Mouse (Mus musculus) forebrain, embryonic 15.5 days (tissue): ENCODE data around the gene Evl. TPM values are rescaled to one million over a fixed set of nuclear protein-coding genes. Genes with fewer than 3 reads are reported as not detected.
"Not testable (repeated sequence)": the region's sequence is repeated elsewhere in the genome, so short reads cannot be mapped to it uniquely, and the experiment has no call there.

Experiments
- ATAC-seq: fragments of 200-750 bp; cut with Nextera tagmentation; replicated peaks from 2 replicates; pipeline ENCODE4 v1.8.0; 2017; ENCODE audit warnings: mild to moderate bottlenecking, moderate TSS enrichment, moderate library complexity
- H3K27ac ChIP-seq: fragments of 300-500 bp; sonication (generic); replicated peaks from 2 replicates; pipeline ENCODE4 v1.5.1; 2015; ENCODE audit warnings: mild to moderate bottlenecking, inconsistent platforms
- H3K27me3 ChIP-seq: fragments of 300-500 bp; sonication (generic); 2 replicates; pipeline ENCODE4 v1.6.1; 2015; ENCODE audit warnings: inconsistent platforms
- H3K36me3 ChIP-seq: fragments of 300-500 bp; sonication (generic); 2 replicates; pipeline ENCODE4 v1.6.1; 2015; ENCODE audit warnings: mild to moderate bottlenecking, inconsistent platforms
- H3K4me1 ChIP-seq: fragments of 300-500 bp; sonication (generic); 2 replicates; pipeline ENCODE4 v1.6.1; 2015; ENCODE audit warnings: inconsistent platforms
- H3K4me2 ChIP-seq: fragments of 300-500 bp; sonication (generic); replicated peaks from 2 replicates; pipeline ENCODE4 v1.6.1; 2015; ENCODE audit warnings: mild to moderate bottlenecking, inconsistent platforms
- H3K4me3 ChIP-seq: fragments of 300-500 bp; sonication (generic); 2 replicates; pipeline ENCODE4 v1.5.1; 2015; ENCODE audit warnings: mild to moderate bottlenecking, inconsistent platforms
- H3K9ac ChIP-seq: fragments of 300-500 bp; sonication (generic); replicated peaks from 2 replicates; pipeline ENCODE4 v1.6.1; 2015; ENCODE audit warnings: mild to moderate bottlenecking, inconsistent platforms
- H3K9me3 ChIP-seq: fragments of 300-500 bp; sonication (generic); 2 replicates; pipeline ENCODE4 v1.6.1; 2016; ENCODE audit warnings: inconsistent platforms
- WGBS: fragments of 180-500 bp; shearing (Covaris S2); methylation state at CpG from one replicate; pipeline ENCODE4 v1.1.7; 2015; ENCODE audit warnings: mixed read lengths; 5-methylcytosine and 5-hydroxymethylcytosine counted together
- polyA plus RNA-seq: library from polyadenylated mRNA; unstranded; fragments of >200 nt; fragmentation: Nextera tagmentation; extraction: Ambion mirVana; gene quantifications from 2 replicates; pipeline ENCODE4 v1.2.1, GENCODE M21; 2015

Gene Evl
- 206 and 213 TPM in 2 replicates for polyA plus RNA-seq

DNA sequence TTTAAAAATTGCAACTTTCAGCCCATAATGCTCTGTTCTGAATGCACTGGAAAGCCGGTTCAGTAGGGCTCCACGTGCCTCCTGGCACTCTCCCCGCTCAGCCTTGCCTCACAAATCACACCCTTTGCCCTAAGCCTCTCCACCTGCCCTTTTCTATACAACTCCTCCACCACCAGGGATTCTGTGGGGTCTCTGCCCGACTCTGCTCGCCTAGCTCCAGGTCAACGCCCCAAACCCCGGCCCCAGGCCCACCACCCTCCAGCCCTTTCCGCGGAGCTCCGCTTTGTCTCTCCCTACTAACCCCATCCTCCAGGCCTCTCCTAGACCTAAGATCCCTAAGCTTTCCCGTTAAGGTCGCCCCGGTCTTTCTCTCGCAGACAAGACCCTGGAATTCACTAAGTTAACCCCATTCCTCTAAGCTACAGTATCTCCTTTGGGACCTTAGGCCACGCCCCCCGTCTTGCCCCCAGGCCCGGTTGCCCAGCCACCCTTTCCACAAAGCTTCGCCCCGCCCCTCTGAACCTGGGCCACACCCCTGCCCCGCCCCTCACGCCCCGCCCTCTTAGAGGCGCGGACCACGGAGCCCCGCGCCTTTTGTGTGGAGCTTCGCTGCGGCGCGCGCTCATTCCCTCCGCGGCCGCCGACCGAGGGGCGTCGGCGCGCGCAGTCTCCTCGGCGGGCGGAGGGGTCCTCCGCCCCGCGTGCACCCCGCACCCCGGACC is at the start of gene Evl:
TSS of gene Evl (plus strand) at position 601 of the 722 bp plus-strand sequence.
- ATAC-seq, result peak; percentile 91
- Histone ChIP-seq H3K4me1 (peaks cover 45% of the 10 kb centered on the region), H3K36me3 (no peaks in the 10 kb centered on the region), H3K9ac (peak within 1 kb of the TSS; percentile 98), H3K27me3 (no peaks in the 10 kb centered on the region), H3K4me2 (peak within 1 kb of the TSS; percentile 57), H3K4me3 (peak within 1 kb of the TSS; percentile 87), H3K9me3 (no peaks in the 10 kb centered on the region), H3K27ac (peak within 1 kb of the TSS; percentile 97)
- WGBS, result 1% methylated on average over 49 of the region's 50 CpGs

DNA sequence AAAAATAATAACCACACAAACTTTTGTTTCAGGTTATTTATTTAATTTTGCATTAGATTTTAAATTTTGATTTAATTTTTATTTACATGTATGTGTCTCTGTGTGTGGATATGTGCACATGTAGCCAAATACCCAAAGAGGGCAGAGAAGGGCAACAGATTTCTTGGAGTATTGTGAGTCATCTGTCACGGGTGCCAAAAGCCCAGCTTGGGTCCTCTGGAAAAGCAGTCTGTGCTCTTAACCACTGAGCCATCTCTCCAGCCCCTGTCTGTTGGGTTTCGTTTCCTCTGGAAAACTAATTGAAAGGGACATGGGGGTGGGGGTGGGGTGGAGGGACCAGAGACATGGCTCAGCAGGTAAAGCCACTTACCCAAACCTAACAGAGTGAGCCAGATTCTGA is 48.7 kb upstream of the Evl start:
- Histone ChIP-seq H3K4me1 (no peaks in the 10 kb centered on the region), H3K27me3 (no peaks in the 10 kb centered on the region), H3K4me3 (no peak overlapping the region), H3K9ac (no peak overlapping the region), H3K27ac (no peak overlapping the region), H3K9me3 (no peaks in the 10 kb centered on the region), H3K4me2 (no peak overlapping the region), H3K36me3 (peaks cover 2% of the 10 kb centered on the region; the same call in 1 of the 2 replicates)
- WGBS, result 89% methylated on average over 2 of the region's 2 CpGs
- ATAC-seq, result no peak

DNA sequence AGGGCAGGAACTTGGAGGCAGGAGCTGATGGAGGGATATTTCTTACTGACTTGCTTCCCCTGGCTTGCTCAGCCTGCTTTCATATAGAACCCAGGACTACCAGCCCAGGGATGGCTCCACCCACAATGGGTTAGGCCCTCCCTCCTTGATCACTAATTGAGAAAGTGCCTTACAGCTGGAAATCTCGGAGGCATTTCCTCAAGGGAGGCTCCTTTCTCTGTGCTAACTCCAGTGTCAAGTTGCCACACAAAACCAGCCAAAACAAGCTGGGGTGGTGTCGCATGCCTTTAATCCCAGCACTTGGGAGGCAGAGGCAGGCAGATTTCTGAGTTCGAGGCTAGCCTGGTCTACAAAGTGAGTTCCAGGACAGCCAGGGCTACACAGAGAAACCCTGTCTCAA is 47.5 kb upstream of the Evl start:
- not testable (repeated sequence) for H3K36me3 ChIP-seq, ATAC-seq, H3K9ac ChIP-seq, H3K9me3 ChIP-seq, H3K27ac ChIP-seq, H3K4me3 ChIP-seq, H3K4me1 ChIP-seq, H3K27me3 ChIP-seq, H3K4me2 ChIP-seq
- WGBS, result 76% methylated on average over 3 of the region's 3 CpGs

DNA sequence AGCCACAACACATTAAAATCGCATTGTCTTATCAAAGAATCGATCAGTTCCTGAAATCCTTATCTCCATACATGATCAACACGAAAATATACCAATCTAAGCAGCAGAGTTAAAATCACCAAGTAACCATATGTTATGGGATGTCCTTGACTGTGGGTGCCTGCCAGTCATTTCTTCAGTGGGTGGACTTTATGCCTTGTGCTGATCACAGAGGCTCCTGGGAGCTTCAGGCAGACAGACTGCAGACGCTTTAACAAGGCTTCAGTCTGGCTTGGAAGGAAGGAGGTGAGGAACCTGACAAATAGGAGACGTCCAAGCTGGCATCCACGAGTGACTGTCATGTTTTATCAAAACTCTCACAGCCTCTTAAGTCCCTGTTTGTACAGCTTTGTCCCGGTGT is 43.9 kb upstream of the Evl start:
- no peak for ATAC-seq
- Histone ChIP-seq H3K4me2 (no peak overlapping the region), H3K27ac (no peak overlapping the region), H3K4me1 (no peaks in the 10 kb centered on the region), H3K27me3 (no peaks in the 10 kb centered on the region), H3K9me3 (no peaks in the 10 kb centered on the region), H3K4me3 (no peak overlapping the region), H3K36me3 (peaks cover 10% of the 10 kb centered on the region), H3K9ac (no peak overlapping the region)
- 70% methylated on average over 7 of the region's 7 CpGs for WGBS

DNA sequence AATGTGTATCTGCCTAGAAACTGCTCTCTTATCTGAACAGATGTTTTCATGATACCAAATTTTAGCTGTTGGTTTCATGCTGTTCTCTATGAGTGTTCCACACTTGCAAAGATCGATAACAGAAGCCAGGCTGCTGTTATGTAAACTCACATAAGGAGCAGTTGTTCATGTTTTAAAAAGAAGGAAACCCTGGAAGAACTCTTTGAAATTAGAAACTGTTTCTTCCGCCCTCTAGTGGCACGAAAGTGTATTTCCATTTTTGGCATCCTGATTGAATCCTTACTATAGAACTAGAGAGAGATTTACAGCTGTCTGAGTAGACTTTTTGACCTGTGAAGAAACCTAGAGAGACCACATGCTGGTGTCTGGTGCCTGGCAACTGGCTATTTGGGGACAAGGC is 43.5 kb upstream of the Evl start:
- Histone ChIP-seq H3K4me1 (no peaks in the 10 kb centered on the region), H3K4me2 (no peak overlapping the region), H3K27ac (no peak overlapping the region), H3K36me3 (peaks cover 10% of the 10 kb centered on the region), H3K9me3 (no peaks in the 10 kb centered on the region), H3K9ac (no peak overlapping the region), H3K27me3 (no peaks in the 10 kb centered on the region), H3K4me3 (no peak overlapping the region)
- no peak for ATAC-seq
- 7% methylated on average over 3 of the region's 3 CpGs for WGBS

DNA sequence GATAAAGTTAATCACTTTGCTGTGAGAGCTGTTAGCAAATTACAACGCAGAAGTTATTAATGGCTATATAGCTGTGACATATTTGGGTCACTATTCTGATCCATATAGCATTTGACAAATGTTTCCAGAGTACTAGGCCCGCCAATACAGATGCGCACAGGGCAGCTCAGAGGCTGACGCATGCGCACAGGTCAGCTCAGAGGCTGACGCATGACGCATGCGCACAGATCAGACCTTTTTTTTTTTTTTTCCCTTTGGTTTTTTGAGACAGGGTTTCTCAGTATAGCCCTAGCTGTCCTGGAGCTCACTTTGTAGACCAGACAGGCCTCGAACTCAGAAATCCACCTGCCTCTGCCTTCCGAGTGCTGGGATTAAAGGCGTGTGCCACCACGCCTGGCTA is 39.1 kb upstream of the Evl start:
- no peak for ATAC-seq
- WGBS, result 95% methylated on average over 12 of the region's 12 CpGs
- H3K36me3 ChIP-seq, result peaks cover 18% of the 10 kb centered on the region

DNA sequence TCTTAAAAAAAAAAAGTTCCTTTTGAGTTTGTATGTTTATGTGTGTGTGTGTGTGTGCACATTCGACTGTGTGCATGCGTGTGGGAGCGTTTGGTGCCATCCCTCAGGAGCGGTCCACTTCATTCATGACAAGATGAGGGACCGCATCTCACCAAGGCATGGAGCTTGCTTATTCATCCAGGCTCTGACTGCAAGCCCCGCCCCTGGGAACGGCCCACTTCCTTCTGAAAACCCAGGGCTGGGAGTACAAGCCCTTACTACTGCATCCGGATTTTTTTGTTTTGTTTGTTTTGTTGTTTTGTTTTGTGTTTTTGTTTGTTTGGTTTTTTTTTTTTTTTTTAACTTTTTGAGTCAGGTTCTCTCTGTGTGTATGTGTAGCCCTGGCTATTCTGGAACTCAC is 35.1 kb upstream of the Evl start:
- H3K36me3 ChIP-seq, result peaks cover 45% of the 10 kb centered on the region
- WGBS, result 72% methylated on average over 8 of the region's 8 CpGs
- H3K27me3 ChIP-seq, result no peaks in the 10 kb centered on the region
- no peak for ATAC-seq
- H3K9ac ChIP-seq, result no peak overlapping the region
- H3K9me3 ChIP-seq, result no peaks in the 10 kb centered on the region
- H3K4me3 ChIP-seq, result no peak overlapping the region
- H3K4me2 ChIP-seq, result no peak overlapping the region
- no peaks in the 10 kb centered on the region for H3K4me1 ChIP-seq
- H3K27ac ChIP-seq, result no peak overlapping the region

More for the DNA sequence above, 39.1 kb upstream of the Evl start:
- H3K9ac ChIP-seq, result no peak overlapping the region
- H3K4me2 ChIP-seq, result no peak overlapping the region
- H3K4me1 ChIP-seq, result no peaks in the 10 kb centered on the region
- H3K27ac ChIP-seq, result no peak overlapping the region
- H3K4me3 ChIP-seq, result no peak overlapping the region
- no peaks in the 10 kb centered on the region for H3K27me3 ChIP-seq
- no peaks in the 10 kb centered on the region for H3K9me3 ChIP-seq

DNA sequence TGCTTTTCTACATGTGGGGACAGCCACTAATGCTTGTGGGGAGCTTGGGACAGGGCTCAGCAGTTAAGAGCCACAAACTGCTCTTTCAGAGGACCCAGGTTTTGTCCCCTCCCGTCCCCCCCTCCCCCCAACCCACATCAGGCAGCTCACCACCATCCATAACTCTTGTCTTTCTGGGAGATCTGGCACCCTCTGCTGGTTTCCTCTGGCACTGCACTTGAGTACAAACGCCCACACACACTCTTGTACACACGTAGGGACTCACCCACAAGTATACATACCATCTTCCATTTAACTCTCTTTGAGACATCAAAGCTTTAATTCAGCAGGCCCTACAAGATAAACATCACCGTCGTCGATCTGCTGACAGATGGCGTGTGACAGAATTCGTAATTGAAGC is 25.3 kb upstream of the Evl start:
- Histone ChIP-seq H3K4me3 (no peak overlapping the region), H3K4me2 (no peak overlapping the region), H3K36me3 (peaks cover 26% of the 10 kb centered on the region), H3K9me3 (no peaks in the 10 kb centered on the region), H3K27me3 (no peaks in the 10 kb centered on the region), H3K4me1 (no peaks in the 10 kb centered on the region), H3K9ac (no peak overlapping the region), H3K27ac (no peak overlapping the region)
- WGBS, result 51% methylated on average over 8 of the region's 8 CpGs
- ATAC-seq, result no peak

DNA sequence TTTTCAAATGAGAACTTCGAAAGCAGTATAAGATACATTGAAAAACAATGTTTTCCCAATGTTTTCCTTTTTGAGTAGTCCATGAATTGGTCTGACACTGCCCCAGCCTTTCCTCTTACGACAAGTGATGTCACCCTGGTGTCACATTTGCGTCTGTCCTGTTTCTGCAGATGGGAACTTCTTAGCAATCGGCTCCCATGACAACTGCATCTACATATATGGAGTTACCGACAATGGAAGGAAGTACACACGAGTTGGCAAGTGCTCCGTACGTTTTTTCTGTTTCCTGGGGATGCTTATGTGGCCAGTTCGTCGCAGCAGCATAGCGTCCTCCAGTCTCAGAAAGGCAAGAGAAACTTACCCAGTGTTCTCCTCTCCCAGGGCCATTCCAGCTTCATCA is 20.0 kb upstream of the Evl start:
- ATAC-seq, result no peak
- H3K9me3 ChIP-seq, result no peaks in the 10 kb centered on the region
- peaks cover 43% of the 10 kb centered on the region for H3K36me3 ChIP-seq
- no peak overlapping the region for H3K4me2 ChIP-seq
- H3K4me1 ChIP-seq, result no peaks in the 10 kb centered on the region
- H3K27ac ChIP-seq, result no peak overlapping the region
- H3K27me3 ChIP-seq, result no peaks in the 10 kb centered on the region
- H3K4me3 ChIP-seq, result no peak overlapping the region
- no peak overlapping the region for H3K9ac ChIP-seq
- WGBS, result 91% methylated on average over 11 of the region's 11 CpGs

DNA sequence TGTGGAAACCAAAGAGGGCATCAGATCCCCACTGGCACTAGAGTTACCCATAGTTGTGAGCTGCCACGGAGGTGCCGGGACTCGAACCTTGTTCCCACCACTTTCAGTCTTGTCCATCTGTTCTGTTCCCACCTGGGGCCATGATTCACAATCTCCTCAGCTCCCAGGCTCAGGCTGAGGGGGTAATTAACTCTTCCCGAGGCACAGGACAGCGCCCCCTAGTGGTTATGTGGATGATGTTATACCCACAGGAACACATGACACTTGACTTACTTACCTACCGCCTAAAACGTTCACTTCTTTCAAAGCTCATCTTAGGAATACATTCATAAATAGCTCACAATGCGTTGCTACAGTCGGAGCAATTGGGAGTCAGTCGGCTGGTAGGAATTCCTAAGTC is 18.1 kb upstream of the Evl start:
- H3K4me1 ChIP-seq, result no peaks in the 10 kb centered on the region
- no peak overlapping the region for H3K9ac ChIP-seq
- H3K27ac ChIP-seq, result no peak overlapping the region
- H3K36me3 ChIP-seq, result peaks cover 33% of the 10 kb centered on the region
- no peak overlapping the region for H3K4me3 ChIP-seq
- no peak overlapping the region for H3K4me2 ChIP-seq
- ATAC-seq, result no peak
- H3K9me3 ChIP-seq, result no peaks in the 10 kb centered on the region
- H3K27me3 ChIP-seq, result no peaks in the 10 kb centered on the region
- 68% methylated on average over 10 of the region's 10 CpGs for WGBS

DNA sequence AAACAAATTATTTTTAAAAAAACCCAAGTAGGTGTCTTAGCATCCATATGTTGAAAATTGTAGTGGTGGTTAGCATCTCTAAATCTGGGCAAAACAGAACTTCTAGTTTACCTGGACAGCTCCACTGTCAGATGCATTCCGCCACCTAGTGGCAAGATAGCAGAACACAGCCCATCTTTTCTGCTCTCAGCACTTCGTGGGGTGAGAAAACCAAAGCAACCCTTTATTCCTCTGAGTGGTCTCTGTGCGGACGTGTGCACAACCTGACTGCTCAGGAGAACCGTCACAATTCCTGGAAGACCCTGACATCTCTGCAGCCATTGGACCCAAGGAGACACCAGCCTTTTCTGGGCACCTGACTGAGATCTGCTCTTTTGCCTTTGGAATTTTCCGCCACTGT is 13.4 kb upstream of the Evl start:
- 23% methylated on average over 6 of the region's 6 CpGs for WGBS
- H3K27me3 ChIP-seq, result no peaks in the 10 kb centered on the region
- no peaks in the 10 kb centered on the region for H3K9me3 ChIP-seq
- no peak overlapping the region for H3K4me3 ChIP-seq
- peaks cover under 1% of the 10 kb centered on the region; the same call in 1 of the 2 replicates for H3K4me1 ChIP-seq
- H3K27ac ChIP-seq, result no peak overlapping the region
- H3K36me3 ChIP-seq, result peaks cover 26% of the 10 kb centered on the region
- no peak overlapping the region for H3K4me2 ChIP-seq
- peak; percentile 49 for ATAC-seq
- no peak overlapping the region for H3K9ac ChIP-seq

DNA sequence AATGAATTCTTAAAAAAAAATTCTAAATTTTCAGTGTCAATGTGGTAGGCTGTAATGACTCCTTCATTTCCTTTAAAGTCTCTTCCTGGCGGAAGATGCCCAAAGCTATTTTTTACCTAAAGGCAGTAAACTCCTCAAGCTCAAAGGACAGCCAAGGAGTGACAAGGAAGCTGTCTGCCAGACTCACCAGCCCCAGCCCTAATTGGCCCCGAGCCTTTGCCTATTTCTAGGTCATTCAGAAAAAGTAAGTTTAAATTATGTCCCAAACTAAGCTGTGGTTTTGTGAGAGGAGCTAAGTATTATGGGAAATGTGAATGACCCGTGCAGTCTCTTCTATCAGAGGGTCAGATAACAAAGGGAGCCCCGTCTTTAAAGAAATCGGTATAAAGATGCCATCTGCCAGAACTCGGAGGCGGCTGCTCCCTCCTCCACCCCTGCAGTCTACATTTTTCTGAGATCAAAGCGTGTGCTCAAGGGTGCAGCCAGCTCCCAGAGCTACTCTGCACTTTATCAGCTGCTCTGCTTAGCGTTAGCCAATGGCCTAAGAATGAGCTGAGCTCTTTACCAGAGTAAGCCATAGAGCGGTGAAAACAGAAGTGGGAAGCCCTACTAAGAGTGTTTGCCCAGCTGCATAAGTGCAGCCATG is 7.9 kb upstream of the Evl start:
- Histone ChIP-seq H3K9me3 (no peaks in the 10 kb centered on the region), H3K9ac (no peak overlapping the region), H3K4me1 (peaks cover 12% of the 10 kb centered on the region), H3K4me3 (no peak overlapping the region), H3K36me3 (no peaks in the 10 kb centered on the region), H3K4me2 (no peak overlapping the region), H3K27me3 (no peaks in the 10 kb centered on the region), H3K27ac (peak overlapping the region; percentile 5)
- peak; percentile 70; the same call in 1 of the 2 replicates for ATAC-seq
- WGBS, result 11% methylated on average over 10 of the region's 10 CpGs
